Mouse (Mus musculus): Measurements from ENCODE around the gene Lrit2. TPM values are rescaled to one million over a fixed set of nuclear protein-coding genes. Genes with fewer than 3 reads are reported as not detected.

Gene Lrit2
- not detected in 2 replicates for polyA plus RNA-seq (2015; fragmentation: Nextera tagmentation; extraction: Ambion mirVana)

DNA sequence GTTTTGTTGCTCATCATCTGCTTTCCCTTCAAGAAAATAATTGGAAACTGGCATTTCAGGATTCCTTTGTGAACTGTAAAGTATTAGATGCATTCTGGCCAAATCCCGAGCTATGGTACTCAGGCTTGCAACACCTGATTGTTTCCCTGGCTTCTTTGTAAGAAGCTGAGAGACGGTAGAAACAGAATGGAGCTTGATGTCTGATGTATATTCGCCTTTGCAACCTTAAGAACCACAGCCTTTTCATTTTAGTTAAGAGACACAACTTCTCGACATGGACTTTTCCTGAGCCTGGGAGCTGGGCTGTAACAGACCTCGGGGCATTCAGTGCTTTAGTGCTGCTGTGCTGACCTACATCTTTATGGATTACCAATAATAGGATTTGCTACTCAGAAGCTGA, at the start of gene Lrit2:
Gene Lrit2, plus strand, starts transcription at position 301 of the 400 bp plus-strand sequence.
- no peak for ATAC-seq (ENCODE audit: insufficient read depth)
- Histone ChIP-seq H3K27me3 (no peaks in the 10 kb centered on the region), H3K4me1 (replicated peaks) (no peaks in the 10 kb centered on the region), H3K36me3 (replicated peaks) (no peaks in the 10 kb centered on the region), H3K4me2 (no peak within 1 kb of the TSS), H3K9ac (no peak within 1 kb of the TSS), H3K27ac (replicated peaks) (no peak within 1 kb of the TSS), H3K4me3 (replicated peaks) (no peak within 1 kb of the TSS), H3K9me3 (replicated peaks) (no peaks in the 10 kb centered on the region)
- 54% methylated on average over 5 of the region's 5 CpGs for WGBS (ENCODE audit: insufficient replicate concordance)

DNA sequence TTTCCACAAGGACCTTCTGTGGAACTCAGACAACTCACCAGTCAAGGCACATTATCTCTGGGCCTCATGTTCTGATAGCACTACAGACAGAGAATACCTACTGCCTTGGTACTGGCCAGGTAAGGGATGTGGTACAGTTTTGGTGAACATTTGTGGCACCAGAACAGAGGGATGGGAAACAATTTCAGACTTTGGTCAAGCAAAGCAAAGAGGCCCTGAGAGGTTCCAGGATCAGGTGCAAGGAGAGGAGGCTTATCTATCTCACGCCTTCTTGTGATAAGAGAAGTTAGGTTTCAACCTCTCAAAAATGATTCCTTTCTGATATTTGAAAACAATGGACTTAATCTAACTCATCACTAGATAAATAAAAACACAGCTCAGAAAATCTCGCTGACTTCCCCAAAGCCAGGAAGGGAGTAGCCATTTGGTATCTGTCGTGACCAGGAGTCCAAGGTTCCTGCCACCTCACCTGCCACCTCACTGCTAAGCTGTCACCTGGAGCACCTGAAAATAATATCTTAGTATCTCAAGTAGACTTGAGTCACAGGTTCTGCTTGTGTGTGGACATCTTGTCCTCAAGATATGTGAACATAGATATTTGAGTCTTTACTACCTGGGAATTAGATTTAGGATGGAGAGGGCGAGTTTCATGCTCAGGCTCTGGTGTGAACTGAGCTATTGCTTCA, 40.3 kb upstream of the Lrit2 start:
- no peak for ATAC-seq (ENCODE audit: insufficient read depth)
- Histone ChIP-seq H3K4me1 (replicated peaks) (no peaks in the 10 kb centered on the region), H3K9me3 (replicated peaks) (no peaks in the 10 kb centered on the region), H3K36me3 (replicated peaks) (no peaks in the 10 kb centered on the region), H3K27ac (replicated peaks) (no peak overlapping the region), H3K4me2 (no peak overlapping the region), H3K4me3 (replicated peaks) (no peak overlapping the region), H3K27me3 (no peaks in the 10 kb centered on the region), H3K9ac (no peak overlapping the region)
- 57% methylated on average over 4 of the region's 4 CpGs for WGBS (ENCODE audit: insufficient replicate concordance)

DNA sequence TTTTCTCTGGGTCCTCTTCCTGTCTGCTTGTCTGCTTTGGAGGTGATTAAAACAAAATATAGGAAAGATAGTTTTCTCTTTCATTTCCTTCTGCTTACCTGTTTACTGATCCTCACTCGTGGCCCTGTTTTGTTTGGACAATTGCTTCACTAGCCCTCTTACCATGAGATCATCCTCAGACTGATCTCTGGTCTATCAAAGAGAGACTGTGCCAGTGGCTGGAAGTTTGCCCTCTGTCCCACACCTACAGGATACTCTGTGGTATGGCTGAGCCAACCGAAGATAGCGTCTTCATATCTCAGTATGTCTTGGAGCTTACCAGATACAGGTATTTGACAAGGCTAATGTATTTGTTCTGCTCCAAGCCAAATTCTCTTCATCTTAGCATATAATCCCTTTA, 39.8 kb upstream of the Lrit2 start:
- Histone ChIP-seq H3K36me3 (replicated peaks) (no peaks in the 10 kb centered on the region), H3K4me1 (replicated peaks) (no peaks in the 10 kb centered on the region), H3K4me3 (replicated peaks) (no peak overlapping the region), H3K9me3 (replicated peaks) (no peaks in the 10 kb centered on the region), H3K27ac (replicated peaks) (no peak overlapping the region), H3K4me2 (no peak overlapping the region), H3K9ac (no peak overlapping the region), H3K27me3 (no peaks in the 10 kb centered on the region)
- 75% methylated on average over 3 of the region's 3 CpGs for WGBS (ENCODE audit: insufficient replicate concordance)
- ATAC-seq (ENCODE audit: insufficient read depth), result no peak

DNA sequence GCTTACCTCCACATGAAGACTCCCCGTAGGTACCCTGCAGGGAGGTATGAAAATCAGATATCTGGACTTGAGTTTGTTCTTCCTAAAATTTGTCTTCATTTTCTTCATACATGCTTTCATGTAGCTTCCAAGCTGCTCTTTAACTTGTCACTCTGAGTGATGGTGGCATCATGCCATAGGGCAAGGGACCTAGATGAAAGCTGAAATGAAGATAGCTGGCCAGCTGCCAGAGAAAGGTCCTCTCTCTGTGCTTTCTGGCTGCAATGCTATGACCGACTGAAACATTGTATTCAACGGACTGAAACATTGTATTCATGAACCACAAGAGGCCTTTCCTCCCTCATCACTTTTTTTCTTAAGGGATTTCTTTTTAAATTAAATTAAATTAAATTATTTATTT, 39.2 kb upstream of the Lrit2 start:
- no peaks in the 10 kb centered on the region for H3K4me1 ChIP-seq (replicated peaks)
- ATAC-seq (ENCODE audit: insufficient read depth), result no peak
- no peak overlapping the region for H3K9ac ChIP-seq
- no peak overlapping the region for H3K4me2 ChIP-seq
- H3K27me3 ChIP-seq, result no peaks in the 10 kb centered on the region
- no peaks in the 10 kb centered on the region for H3K36me3 ChIP-seq (replicated peaks)
- H3K4me3 ChIP-seq (replicated peaks), result no peak overlapping the region
- no peak overlapping the region for H3K27ac ChIP-seq (replicated peaks)
- 57% methylated on average over 3 of the region's 3 CpGs for WGBS (ENCODE audit: insufficient replicate concordance)
- no peaks in the 10 kb centered on the region for H3K9me3 ChIP-seq (replicated peaks)

DNA sequence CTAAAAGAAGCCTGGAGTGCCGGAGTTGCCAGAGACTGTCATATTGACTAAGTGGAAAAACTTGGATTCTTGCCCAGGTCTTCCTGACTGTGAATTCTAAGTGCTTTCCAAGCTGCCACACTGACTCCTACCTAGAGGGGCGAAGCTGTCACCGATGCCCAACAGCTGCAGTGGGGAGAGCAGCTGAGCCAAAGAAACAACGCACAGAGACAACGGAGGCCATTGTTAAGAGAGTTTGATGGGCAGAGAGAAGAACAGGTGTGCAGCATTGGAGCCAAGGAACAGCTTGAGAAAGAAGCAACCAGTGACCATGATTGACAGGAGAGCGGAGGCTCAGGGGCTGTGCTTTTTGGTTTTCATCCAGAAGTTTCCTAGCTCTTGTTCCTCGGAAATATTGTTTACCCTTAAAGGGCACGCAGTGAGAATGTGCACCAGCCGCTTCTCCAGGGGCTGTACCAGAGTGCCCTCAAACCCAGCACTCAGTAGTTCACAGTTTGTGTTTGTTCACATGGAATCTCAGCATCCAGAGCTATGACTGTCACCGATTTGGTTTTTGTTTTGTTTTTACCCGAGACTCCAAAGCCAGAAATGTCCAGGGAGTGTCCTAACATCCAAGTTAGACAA, 35.1 kb upstream of the Lrit2 start:
- Histone ChIP-seq H3K9ac (no peak overlapping the region), H3K4me1 (replicated peaks) (no peaks in the 10 kb centered on the region), H3K27ac (replicated peaks) (no peak overlapping the region), H3K36me3 (replicated peaks) (no peaks in the 10 kb centered on the region), H3K4me3 (replicated peaks) (no peak overlapping the region), H3K27me3 (no peaks in the 10 kb centered on the region), H3K4me2 (no peak overlapping the region), H3K9me3 (replicated peaks) (no peaks in the 10 kb centered on the region)
- no peak for ATAC-seq (ENCODE audit: insufficient read depth)
- WGBS (ENCODE audit: insufficient replicate concordance), result 69% methylated on average over 11 of the region's 11 CpGs

DNA sequence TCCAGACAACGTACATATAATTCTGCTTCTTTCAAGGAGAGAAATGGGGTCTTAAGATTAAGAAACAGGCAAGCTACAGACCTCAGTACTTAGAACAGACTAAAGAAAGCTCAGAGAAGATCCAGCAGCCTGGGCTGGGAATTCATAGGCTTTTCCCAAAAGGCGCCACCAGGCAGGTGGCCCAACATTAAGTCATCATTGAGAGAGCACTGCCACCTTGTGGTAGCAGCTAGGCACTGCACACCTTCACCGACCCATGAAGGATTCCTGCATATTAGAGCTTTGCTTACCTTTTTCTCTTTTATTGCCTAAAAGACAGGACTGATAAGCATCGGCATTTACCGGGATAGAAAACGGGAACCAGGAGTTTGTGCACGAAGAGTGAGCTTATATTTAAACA, 34.5 kb upstream of the Lrit2 start:
- Histone ChIP-seq H3K9me3 (replicated peaks) (no peaks in the 10 kb centered on the region), H3K4me3 (replicated peaks) (no peak overlapping the region), H3K36me3 (replicated peaks) (no peaks in the 10 kb centered on the region), H3K4me2 (no peak overlapping the region), H3K9ac (no peak overlapping the region), H3K27ac (replicated peaks) (no peak overlapping the region), H3K4me1 (replicated peaks) (no peaks in the 10 kb centered on the region), H3K27me3 (no peaks in the 10 kb centered on the region)
- ATAC-seq (ENCODE audit: insufficient read depth), result no peak
- WGBS (ENCODE audit: insufficient replicate concordance), result 15% methylated on average over 7 of the region's 7 CpGs

DNA sequence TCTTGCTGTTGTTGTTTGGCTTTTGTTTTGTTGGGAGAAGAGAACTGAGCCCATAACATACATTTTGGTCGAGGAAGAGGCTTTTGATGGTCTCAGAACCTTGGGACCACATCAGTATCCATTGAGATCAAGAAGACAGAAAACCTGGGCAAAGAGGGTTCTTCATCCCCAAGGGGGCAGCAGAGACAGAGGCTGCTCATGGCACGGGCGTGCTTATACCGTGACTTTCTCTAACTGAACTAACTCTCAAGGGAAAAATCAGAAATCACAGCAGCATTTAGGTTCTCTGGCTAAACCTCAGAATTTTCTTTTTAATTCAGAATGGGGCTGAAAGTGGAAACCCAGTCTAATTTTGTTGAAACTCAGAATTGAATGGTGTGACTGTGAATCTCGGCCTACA, 33.3 kb upstream of the Lrit2 start:
- Histone ChIP-seq H3K4me2 (no peak overlapping the region), H3K36me3 (replicated peaks) (no peaks in the 10 kb centered on the region), H3K9me3 (replicated peaks) (no peaks in the 10 kb centered on the region), H3K27ac (replicated peaks) (no peak overlapping the region), H3K27me3 (no peaks in the 10 kb centered on the region), H3K9ac (no peak overlapping the region), H3K4me3 (replicated peaks) (no peak overlapping the region), H3K4me1 (replicated peaks) (no peaks in the 10 kb centered on the region)
- 42% methylated on average over 5 of the region's 5 CpGs for WGBS (ENCODE audit: insufficient replicate concordance)
- ATAC-seq (ENCODE audit: insufficient read depth), result no peak

DNA sequence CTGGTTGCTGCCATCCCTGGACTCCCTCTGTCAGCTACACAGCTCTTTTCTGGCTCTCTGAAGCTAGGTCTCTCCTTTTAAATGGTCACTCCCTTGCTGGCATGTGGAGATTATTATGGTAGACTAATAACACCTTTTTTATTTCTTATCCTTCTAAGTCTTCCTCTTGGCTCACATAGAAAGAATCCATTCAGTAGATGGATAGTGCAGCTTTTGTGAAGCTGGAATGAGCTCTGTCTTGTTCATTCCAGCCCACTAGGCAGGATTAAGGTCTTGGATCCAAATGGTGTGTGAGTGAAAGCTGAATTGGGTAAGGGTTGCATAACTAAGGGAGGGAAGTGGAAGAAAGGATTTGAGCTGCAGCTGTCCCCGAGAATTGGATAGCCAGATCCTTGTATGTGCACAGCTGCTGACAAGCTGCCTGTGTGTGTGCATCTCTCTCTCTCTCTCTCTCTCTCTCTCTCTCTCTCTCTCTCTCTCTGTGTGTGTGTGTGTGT, 18.8 kb upstream of the Lrit2 start, which contains the start of gene Rgr:
Gene Rgr, minus strand, starts transcription at position 51 of the 497 bp plus-strand sequence.
- no peak within 1 kb of the TSS for H3K4me2 ChIP-seq
- H3K4me1 ChIP-seq (replicated peaks), result no peaks in the 10 kb centered on the region
- H3K4me3 ChIP-seq (replicated peaks), result no peak within 1 kb of the TSS
- no peaks in the 10 kb centered on the region for H3K9me3 ChIP-seq (replicated peaks)
- no peaks in the 10 kb centered on the region for H3K27me3 ChIP-seq
- no peaks in the 10 kb centered on the region for H3K36me3 ChIP-seq (replicated peaks)
- no peak within 1 kb of the TSS for H3K9ac ChIP-seq
- H3K27ac ChIP-seq (replicated peaks), result no peak within 1 kb of the TSS
- WGBS (ENCODE audit: insufficient replicate concordance), result 52% methylated on average over 1 of the region's 1 CpGs
- no peak for ATAC-seq (ENCODE audit: insufficient read depth)

DNA sequence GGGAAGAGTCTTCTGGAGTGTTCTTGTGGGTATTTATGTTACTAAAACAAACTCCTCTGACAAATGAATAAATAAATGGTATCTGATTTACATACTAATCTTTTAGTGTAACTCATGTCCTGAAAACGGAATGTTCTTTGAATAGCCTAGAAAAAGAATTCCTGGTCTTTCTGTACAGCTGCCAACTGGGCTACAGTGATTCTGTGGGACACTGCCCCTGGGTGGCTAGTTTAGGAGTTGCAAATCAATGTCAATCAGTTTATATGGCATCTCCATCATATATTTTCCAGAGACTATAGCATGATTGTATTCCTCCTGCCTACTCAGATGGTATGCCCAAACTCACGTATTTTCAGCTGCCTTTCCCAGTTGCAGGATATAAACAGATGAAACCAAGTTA, 2.9 kb upstream of the Lrit2 start:
- H3K27ac ChIP-seq (replicated peaks), result no peak overlapping the region
- ATAC-seq (ENCODE audit: insufficient read depth), result no peak
- no peaks in the 10 kb centered on the region for H3K4me1 ChIP-seq (replicated peaks)
- no peak overlapping the region for H3K4me2 ChIP-seq
- H3K9ac ChIP-seq, result no peak overlapping the region
- H3K36me3 ChIP-seq (replicated peaks), result no peaks in the 10 kb centered on the region
- no peaks in the 10 kb centered on the region for H3K9me3 ChIP-seq (replicated peaks)
- 37% methylated on average over 2 of the region's 2 CpGs for WGBS (ENCODE audit: insufficient replicate concordance)
- H3K27me3 ChIP-seq, result no peaks in the 10 kb centered on the region
- H3K4me3 ChIP-seq (replicated peaks), result no peak overlapping the region

DNA sequence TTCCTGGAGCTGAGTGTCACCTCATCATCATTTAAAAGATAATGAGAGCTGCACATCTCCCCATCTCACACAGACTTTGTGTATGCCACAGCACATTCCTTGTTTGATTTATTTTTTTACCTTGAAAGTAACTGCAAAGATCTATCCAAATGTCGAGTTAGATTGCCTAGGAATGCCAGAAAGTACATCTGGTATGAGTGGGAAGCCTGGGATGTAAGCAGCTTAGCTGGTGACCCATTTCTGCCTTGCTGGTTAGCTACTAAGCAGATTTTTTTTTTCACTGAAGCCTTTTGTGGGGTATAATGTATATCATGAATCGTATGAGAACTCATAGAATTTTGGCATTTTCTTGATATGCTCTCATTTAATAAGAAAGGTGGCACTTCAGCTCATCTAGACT, 1.1 kb upstream of the Lrit2 start:
- Histone ChIP-seq H3K27ac (replicated peaks) (no peak overlapping the region), H3K36me3 (replicated peaks) (no peaks in the 10 kb centered on the region), H3K4me3 (replicated peaks) (no peak overlapping the region), H3K4me2 (no peak overlapping the region), H3K9me3 (replicated peaks) (no peaks in the 10 kb centered on the region), H3K9ac (no peak overlapping the region), H3K27me3 (no peaks in the 10 kb centered on the region), H3K4me1 (replicated peaks) (no peaks in the 10 kb centered on the region)
- WGBS (ENCODE audit: insufficient replicate concordance), result 38% methylated on average over 2 of the region's 2 CpGs
- no peak for ATAC-seq (ENCODE audit: insufficient read depth)

DNA sequence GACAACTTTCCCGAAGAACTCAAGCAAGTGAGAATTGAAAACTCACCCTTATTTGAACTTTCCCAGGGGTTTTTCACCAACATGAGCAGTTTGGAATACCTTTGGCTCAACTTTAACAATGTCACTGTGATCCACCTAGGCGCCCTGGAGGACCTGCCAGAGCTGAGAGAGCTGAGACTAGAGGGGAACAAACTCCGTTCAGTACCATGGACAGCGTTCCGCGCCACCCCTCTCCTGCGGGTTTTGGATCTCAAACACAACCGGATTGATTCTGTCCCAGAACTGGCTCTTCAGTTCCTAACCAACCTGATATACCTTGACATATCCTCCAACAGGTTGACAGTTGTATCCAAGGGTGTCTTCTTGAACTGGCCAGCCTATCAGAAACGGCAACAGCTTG, 787 bp downstream of the Lrit2 start:
- no peak overlapping the region for H3K4me2 ChIP-seq
- no peaks in the 10 kb centered on the region for H3K4me1 ChIP-seq (replicated peaks)
- no peak overlapping the region for H3K9ac ChIP-seq
- ATAC-seq (ENCODE audit: insufficient read depth), result no peak
- no peak overlapping the region for H3K27ac ChIP-seq (replicated peaks)
- H3K27me3 ChIP-seq, result no peaks in the 10 kb centered on the region
- 17% methylated on average over 9 of the region's 9 CpGs for whole genome bisulfite sequencing (ENCODE audit: insufficient replicate concordance)
- no peaks in the 10 kb centered on the region for H3K36me3 ChIP-seq (replicated peaks)
- no peaks in the 10 kb centered on the region for H3K9me3 ChIP-seq (replicated peaks)
- no peak overlapping the region for H3K4me3 ChIP-seq (replicated peaks)
